Mouse (Mus musculus): ENCODE results near the gene Pip5k1c. TPM values are rescaled to one million over a fixed set of nuclear protein-coding genes. Genes with fewer than 3 reads are reported as not detected.

Gene Pip5k1c
- total RNA-seq, 1 experiment = 27.3 TPM

DNA sequence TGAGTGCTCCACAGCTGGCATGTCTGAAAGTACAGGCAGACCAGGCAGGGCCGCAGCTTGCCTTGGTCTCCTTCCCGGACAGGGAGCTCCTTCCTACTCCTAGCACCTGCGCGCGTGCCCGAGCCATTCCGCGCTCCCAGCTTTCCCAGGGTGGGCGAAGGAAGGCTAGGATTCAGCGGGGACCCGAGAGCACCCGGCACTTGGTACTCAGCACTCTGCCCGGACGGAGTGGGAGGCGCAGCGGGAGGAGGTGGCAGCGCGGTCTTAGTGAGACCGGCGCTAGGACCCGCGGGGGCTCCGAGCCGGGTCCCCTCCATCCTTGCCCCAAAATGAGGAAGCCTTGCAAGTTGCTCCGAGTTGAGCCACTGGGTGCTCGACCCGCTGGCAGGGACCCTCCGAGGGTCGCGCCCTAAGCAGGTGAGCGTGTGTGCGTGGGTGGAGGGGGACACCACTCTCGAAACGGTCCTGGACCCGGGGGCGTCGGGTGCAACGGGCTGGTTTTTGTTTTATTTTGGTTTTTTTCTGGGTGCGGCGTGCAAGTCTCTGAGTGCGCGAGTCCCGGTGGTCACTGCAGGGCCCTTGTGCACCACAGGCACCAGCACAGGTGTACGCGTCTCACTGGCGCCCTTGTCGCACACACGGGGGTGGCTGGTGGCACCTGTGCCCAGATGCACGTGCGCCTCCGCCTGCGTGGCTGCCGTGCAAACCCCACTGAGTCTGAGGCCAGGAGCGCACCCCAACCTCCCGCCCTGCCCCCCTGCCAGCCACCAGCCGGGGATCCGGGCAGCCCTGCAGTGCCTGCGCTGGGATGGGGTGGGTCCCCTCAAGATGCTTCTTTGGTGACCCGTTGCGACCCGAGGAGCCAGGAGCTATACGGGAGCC is 35.4 kb upstream of the Pip5k1c start:
- in situ Hi-C loops (cut with MboI; ENCODE audit: low sequenced_read_pairs in 2 of 2, unreplicated experiment in 2 of 2) = no loop called here
- DNase-seq (ENCODE audit: low read depth, low spot score) = no peak
- TF ChIP-seq ZC3H11A (IDR thresholded peaks at IDR 0.05; ENCODE audit: borderline replicate concordance, low read depth, low read length) (no peak), HCFC1 (IDR thresholded peaks at IDR 0.05; ENCODE audit: borderline replicate concordance, insufficient read depth, low read length) (no peak), MAFK (IDR thresholded peaks at IDR 0.05; ENCODE audit: insufficient read depth, low read depth, low read length) (no peak), ZNF384 (IDR thresholded peaks at IDR 0.05; ENCODE audit: low read depth, low read length) (no peak), CHD2 (IDR thresholded peaks at IDR 0.05; ENCODE audit: low read depth, low read length) (no peak)
- no peak overlapping the region for H3K27ac ChIP-seq (ENCODE audit: insufficient read depth, low read depth, low read length, poor library complexity, severe bottlenecking)
- H3K4me1 ChIP-seq (ENCODE audit: control insufficient read depth in 2 of 2, insufficient read depth in 2 of 2, low read length in 2 of 2, poor library complexity in 1 of 2) = peaks cover 3 to 16% of the 10 kb centered on the region in 2 experiments; a peak in 1 of 4 replicates
- H3K4me3 ChIP-seq (ENCODE audit: insufficient read depth in 1 of 2, low read depth in 1 of 2, low read length in 2 of 2, poor library complexity in 1 of 2, severe bottlenecking in 1 of 2) = peak overlapping the region; percentile 66 to 84
- H3K9me3 ChIP-seq (ENCODE audit: control insufficient read depth, insufficient read depth, low read depth, low read length) = no peaks in the 10 kb centered on the region
- H3K9ac ChIP-seq (ENCODE audit: insufficient read depth, low read depth, low read length, poor library complexity, severe bottlenecking) = peak overlapping the region; percentile 47
- no peaks in the 10 kb centered on the region for H3K36me3 ChIP-seq (ENCODE audit: control insufficient read depth, insufficient read depth, low read length, poor library complexity, severe bottlenecking)

DNA sequence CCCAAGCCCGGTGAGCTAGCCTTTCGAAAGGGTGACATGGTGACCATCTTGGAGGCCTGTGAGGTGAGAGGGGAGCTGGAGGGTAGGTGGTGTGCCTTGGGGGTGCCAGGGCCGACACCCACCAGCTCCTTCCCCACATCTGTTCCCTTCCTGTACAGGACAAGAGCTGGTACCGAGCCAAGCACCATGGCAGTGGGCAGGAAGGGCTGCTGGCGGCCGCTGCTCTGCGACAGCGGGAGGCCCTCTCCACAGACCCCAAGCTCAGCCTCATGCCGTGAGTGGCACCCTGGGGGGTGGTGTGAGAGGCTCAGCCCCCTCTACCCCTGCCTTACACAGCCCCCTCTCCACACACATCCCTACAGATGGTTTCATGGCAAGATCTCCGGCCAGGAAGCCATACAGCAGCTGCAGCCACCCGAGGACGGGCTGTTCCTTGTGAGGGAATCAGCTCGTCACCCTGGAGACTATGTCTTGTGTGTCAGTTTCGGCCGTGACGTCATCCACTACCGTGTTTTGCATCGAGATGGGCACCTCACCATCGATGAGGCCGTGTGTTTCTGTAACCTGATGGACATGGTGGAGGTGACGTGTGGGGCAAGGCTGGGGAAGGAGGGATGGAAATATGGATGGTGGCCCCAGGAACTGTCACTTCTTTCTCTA is 33.4 kb upstream of the Pip5k1c start:
- in situ Hi-C loops (cut with MboI; ENCODE audit: low sequenced_read_pairs in 2 of 2, unreplicated experiment in 2 of 2) = no loop called here
- H3K4me3 ChIP-seq (ENCODE audit: insufficient read depth in 1 of 2, low read depth in 1 of 2, low read length in 2 of 2, poor library complexity in 1 of 2, severe bottlenecking in 1 of 2) = no peak overlapping the region
- no peak overlapping the region for H3K27ac ChIP-seq (ENCODE audit: insufficient read depth, low read depth, low read length, poor library complexity, severe bottlenecking)
- no peak for DNase-seq (ENCODE audit: low read depth, low spot score)
- H3K9me3 ChIP-seq (ENCODE audit: control insufficient read depth, insufficient read depth, low read depth, low read length) = no peaks in the 10 kb centered on the region
- H3K36me3 ChIP-seq (ENCODE audit: control insufficient read depth, insufficient read depth, low read length, poor library complexity, severe bottlenecking) = peaks cover 9% of the 10 kb centered on the region; the same call in 1 of the 2 replicates
- H3K4me1 ChIP-seq (ENCODE audit: control insufficient read depth in 2 of 2, insufficient read depth in 2 of 2, low read length in 2 of 2, poor library complexity in 1 of 2) = peaks cover 3 to 10% of the 10 kb centered on the region in 2 experiments; a peak in 1 of 4 replicates
- H3K9ac ChIP-seq (ENCODE audit: insufficient read depth, low read depth, low read length, poor library complexity, severe bottlenecking) = no peak overlapping the region
- TF ChIP-seq CHD2 (IDR thresholded peaks at IDR 0.05; ENCODE audit: low read depth, low read length) = no peak
- no peak for TF ChIP-seq HCFC1 (IDR thresholded peaks at IDR 0.05; ENCODE audit: borderline replicate concordance, insufficient read depth, low read length)
- TF ChIP-seq ZNF384 (IDR thresholded peaks at IDR 0.05; ENCODE audit: low read depth, low read length) = no peak
- TF ChIP-seq ZC3H11A (IDR thresholded peaks at IDR 0.05; ENCODE audit: borderline replicate concordance, low read depth, low read length) = no peak
- no peak for TF ChIP-seq MAFK (IDR thresholded peaks at IDR 0.05; ENCODE audit: insufficient read depth, low read depth, low read length)

DNA sequence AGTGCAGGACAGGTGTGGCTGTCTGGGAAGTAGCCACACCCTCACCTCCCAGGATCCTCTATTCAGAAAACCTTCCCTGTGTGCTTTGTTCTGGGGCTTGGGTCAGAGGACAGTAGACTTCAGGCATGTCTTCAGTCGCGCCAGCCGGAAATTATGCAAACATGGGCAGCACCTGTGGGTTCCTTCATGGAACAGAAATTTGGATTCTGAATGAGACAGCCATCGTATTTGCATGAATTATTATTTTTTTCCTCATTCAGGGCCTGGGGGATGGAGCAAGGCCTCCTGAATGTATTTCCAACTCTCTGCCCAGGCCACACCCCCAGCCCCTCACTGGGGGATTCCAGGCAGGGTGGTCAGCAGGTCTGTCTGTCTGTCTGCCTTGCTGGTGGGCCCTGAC is 31.7 kb upstream of the Pip5k1c start:
- H3K4me3 ChIP-seq (ENCODE audit: insufficient read depth in 1 of 2, low read depth in 1 of 2, low read length in 2 of 2, poor library complexity in 1 of 2, severe bottlenecking in 1 of 2) = no peak overlapping the region
- in situ Hi-C loops (cut with MboI; ENCODE audit: low sequenced_read_pairs in 2 of 2, unreplicated experiment in 2 of 2) = no loop called here
- peaks cover 3 to 13% of the 10 kb centered on the region in 2 experiments; a peak in 1 of 4 replicates for H3K4me1 ChIP-seq (ENCODE audit: control insufficient read depth in 2 of 2, insufficient read depth in 2 of 2, low read length in 2 of 2, poor library complexity in 1 of 2)
- DNase-seq (ENCODE audit: low read depth, low spot score) = no peak
- H3K9ac ChIP-seq (ENCODE audit: insufficient read depth, low read depth, low read length, poor library complexity, severe bottlenecking) = no peak overlapping the region
- no peak overlapping the region for H3K27ac ChIP-seq (ENCODE audit: insufficient read depth, low read depth, low read length, poor library complexity, severe bottlenecking)
- TF ChIP-seq CHD2 (IDR thresholded peaks at IDR 0.05; ENCODE audit: low read depth, low read length) (no peak), ZNF384 (IDR thresholded peaks at IDR 0.05; ENCODE audit: low read depth, low read length) (no peak), MAFK (IDR thresholded peaks at IDR 0.05; ENCODE audit: insufficient read depth, low read depth, low read length) (no peak), HCFC1 (IDR thresholded peaks at IDR 0.05; ENCODE audit: borderline replicate concordance, insufficient read depth, low read length) (no peak), ZC3H11A (IDR thresholded peaks at IDR 0.05; ENCODE audit: borderline replicate concordance, low read depth, low read length) (no peak)
- H3K36me3 ChIP-seq (ENCODE audit: control insufficient read depth, insufficient read depth, low read length, poor library complexity, severe bottlenecking) = peaks cover 22% of the 10 kb centered on the region; the same call in 1 of the 2 replicates
- H3K9me3 ChIP-seq (ENCODE audit: control insufficient read depth, insufficient read depth, low read depth, low read length) = no peaks in the 10 kb centered on the region

DNA sequence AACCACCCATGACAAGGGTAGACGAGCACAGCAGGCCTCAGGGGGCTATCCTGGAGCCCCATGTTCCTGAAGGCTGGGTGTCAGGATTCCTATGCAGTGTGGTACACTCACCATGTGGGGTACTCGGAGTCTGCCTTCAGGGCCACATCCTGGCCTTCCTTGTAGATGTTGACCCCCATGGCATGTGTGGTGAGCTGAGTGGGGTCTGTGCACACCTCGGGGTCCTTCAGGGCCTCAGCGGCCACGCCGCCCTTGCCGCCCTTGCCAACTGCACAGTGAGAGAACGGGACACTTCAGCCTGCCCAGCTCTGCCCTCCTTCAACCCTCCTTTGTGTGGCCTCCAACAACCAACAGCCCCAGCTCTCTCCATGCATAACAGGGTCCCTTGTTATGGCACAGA is 27.2 kb upstream of the Pip5k1c start:
- H3K27ac ChIP-seq (ENCODE audit: insufficient read depth, low read depth, low read length, poor library complexity, severe bottlenecking) = no peak overlapping the region
- H3K4me3 ChIP-seq (ENCODE audit: insufficient read depth in 1 of 2, low read depth in 1 of 2, low read length in 2 of 2, poor library complexity in 1 of 2, severe bottlenecking in 1 of 2) = no peak overlapping the region
- peaks cover 3 to 10% of the 10 kb centered on the region in 2 experiments; a peak in 2 of 4 replicates for H3K4me1 ChIP-seq (ENCODE audit: control insufficient read depth in 2 of 2, insufficient read depth in 2 of 2, low read length in 2 of 2, poor library complexity in 1 of 2)
- peaks cover 22% of the 10 kb centered on the region; the same call in 1 of the 2 replicates for H3K36me3 ChIP-seq (ENCODE audit: control insufficient read depth, insufficient read depth, low read length, poor library complexity, severe bottlenecking)
- H3K9ac ChIP-seq (ENCODE audit: insufficient read depth, low read depth, low read length, poor library complexity, severe bottlenecking) = peak overlapping the region; percentile 9; the same call in 1 of the 2 replicates
- no peaks in the 10 kb centered on the region for H3K9me3 ChIP-seq (ENCODE audit: control insufficient read depth, insufficient read depth, low read depth, low read length)
- TF ChIP-seq CHD2 (IDR thresholded peaks at IDR 0.05; ENCODE audit: low read depth, low read length) (no peak), ZC3H11A (IDR thresholded peaks at IDR 0.05; ENCODE audit: borderline replicate concordance, low read depth, low read length) (no peak), HCFC1 (IDR thresholded peaks at IDR 0.05; ENCODE audit: borderline replicate concordance, insufficient read depth, low read length) (no peak), ZNF384 (IDR thresholded peaks at IDR 0.05; ENCODE audit: low read depth, low read length) (no peak), MAFK (IDR thresholded peaks at IDR 0.05; ENCODE audit: insufficient read depth, low read depth, low read length) (no peak)
- no peak for DNase-seq (ENCODE audit: low read depth, low spot score)
- in situ Hi-C loops (cut with MboI; ENCODE audit: low sequenced_read_pairs in 2 of 2, unreplicated experiment in 2 of 2) = no loop called here
